Mouse (Mus musculus) embryonic fibroblast, embryonic 13.5 days (primary cell): ENCODE measurements around the gene Tdo2. TPM values are rescaled to one million over a fixed set of nuclear protein-coding genes. Genes with fewer than 3 reads are reported as not detected.

Source experiments
- H3K27ac ChIP-seq: 2 replicates; pipeline ENCODE4 v1.5.1; 2012; ENCODE audit warnings: low read length, control low read depth, inconsistent platforms; ENCODE audit not compliant: insufficient read depth
- H3K4me1 ChIP-seq: 2 replicates; pipeline ENCODE4 v1.6.1; 2011; ENCODE audit warnings: low read length; ENCODE audit not compliant: control insufficient read depth, insufficient read depth
- H3K4me3 ChIP-seq: 2 replicates; pipeline ENCODE4 v1.5.1; 2011; ENCODE audit warnings: mild to moderate bottlenecking, control low read depth, low read length; ENCODE audit not compliant: insufficient read depth
- CTCF ChIP-seq: IDR thresholded peaks from 2 replicates; pipeline ENCODE4 v1.5.1; 2011; ENCODE audit warnings: mild to moderate bottlenecking, control low read depth, low read length, moderate library complexity, borderline replicate concordance; ENCODE audit not compliant: insufficient read depth
- POLR2A ChIP-seq: IDR thresholded peaks from 2 replicates; pipeline ENCODE4 v1.6.1; 2011; ENCODE audit warnings: low read depth, mild to moderate bottlenecking, control low read depth, low read length, moderate library complexity
- polyA plus RNA-seq: library from polyadenylated mRNA; stranded (reverse); fragments of >200 nt; gene quantifications from 2 replicates; pipeline ENCODE4 v1.2.4, GENCODE M21; 2011; ENCODE audit warnings: low read depth; ENCODE audit not compliant: missing spikeins, insufficient read length

Gene Tdo2
- polyA plus RNA-seq, 1 experiment, result not detected

GRCm38 (mm10) chr3:81986103-81986502, 10.1 kb upstream of the Tdo2 start:
- H3K4me3 ChIP-seq, result no peak overlapping the region
- H3K4me1 ChIP-seq, result no peaks in the 10 kb centered on the region
- TF ChIP-seq CTCF (no peak), POLR2A (no peak)
- H3K27ac ChIP-seq, result no peak overlapping the region

GRCm38 (mm10) chr3:81985100-81985499, 9.1 kb upstream of the Tdo2 start:
- TF ChIP-seq CTCF (no peak), POLR2A (no peak)
- Histone ChIP-seq H3K4me3 (no peak overlapping the region), H3K27ac (no peak overlapping the region), H3K4me1 (no peaks in the 10 kb centered on the region)

- Histone ChIP-seq H3K4me1 (no peaks in the 10 kb centered on the region), H3K4me3 (no peak overlapping the region), H3K27ac (no peak overlapping the region)
- TF ChIP-seq CTCF (no peak), POLR2A (no peak)
Measured at GRCm38 (mm10) chr3:81983120-81983895, 7.3 kb upstream of the Tdo2 start.

- H3K27ac ChIP-seq, result no peak within 1 kb of the TSS
- no peak for TF ChIP-seq POLR2A
- TF ChIP-seq CTCF, result no peak
- no peak within 1 kb of the TSS for H3K4me3 ChIP-seq
- no peaks in the 10 kb centered on the region for H3K4me1 ChIP-seq
Measured at GRCm38 (mm10) chr3:81981990-81982389, 6.0 kb upstream of the Tdo2 start, which contains the start of gene Asic5. Gene Asic5 (plus strand): TSS chr3:81982290.

- H3K27ac ChIP-seq, result no peak overlapping the region
- TF ChIP-seq CTCF (no peak), POLR2A (no peak)
Measured at GRCm38 (mm10) chr3:81981576-81981975, 5.6 kb upstream of the Tdo2 start.

GRCm38 (mm10) chr3:81975607-81976006, 395 bp downstream of the Tdo2 start:
- Histone ChIP-seq H3K4me1 (no peaks in the 10 kb centered on the region), H3K4me3 (no peak overlapping the region), H3K27ac (no peak overlapping the region)
- TF ChIP-seq POLR2A (no peak), CTCF (no peak)

More at GRCm38 (mm10) chr3:81981576-81981975, 5.6 kb upstream of the Tdo2 start:
- Histone ChIP-seq H3K4me1 (no peaks in the 10 kb centered on the region), H3K4me3 (no peak overlapping the region)

- H3K4me1 ChIP-seq, result no peaks in the 10 kb centered on the region
- H3K27ac ChIP-seq, result no peak overlapping the region
- no peak overlapping the region for H3K4me3 ChIP-seq
- TF ChIP-seq POLR2A, result no peak
Measured at GRCm38 (mm10) chr3:81964596-81964995, 11.4 kb downstream of the Tdo2 start.

GRCm38 (mm10) chr3:81963768-81964167, 12.2 kb downstream of the Tdo2 start:
- Histone ChIP-seq H3K4me3 (no peak overlapping the region), H3K27ac (no peak overlapping the region), H3K4me1 (no peaks in the 10 kb centered on the region)
- TF ChIP-seq POLR2A, result no peak
- no peak for TF ChIP-seq CTCF

- TF ChIP-seq CTCF (no peak), POLR2A (no peak)
- no peak overlapping the region for H3K27ac ChIP-seq
Measured at GRCm38 (mm10) chr3:81961336-81961735, 14.7 kb downstream of the Tdo2 start.

GRCm38 (mm10) chr3:81957484-81957883, 18.5 kb downstream of the Tdo2 start:
- Histone ChIP-seq H3K27ac (no peak overlapping the region), H3K4me3 (no peak overlapping the region), H3K4me1 (no peaks in the 10 kb centered on the region)
- no peak for TF ChIP-seq POLR2A
- no peak for TF ChIP-seq CTCF

More at GRCm38 (mm10) chr3:81961336-81961735, 14.7 kb downstream of the Tdo2 start:
- no peaks in the 10 kb centered on the region for H3K4me1 ChIP-seq
- no peak overlapping the region for H3K4me3 ChIP-seq

- TF ChIP-seq POLR2A (no peak), CTCF (no peak)
- no peaks in the 10 kb centered on the region for H3K4me1 ChIP-seq
- H3K27ac ChIP-seq, result no peak overlapping the region
- no peak overlapping the region for H3K4me3 ChIP-seq
Measured at GRCm38 (mm10) chr3:81951785-81952184, 24.2 kb downstream of the Tdo2 start.

GRCm38 (mm10) chr3:81949048-81949447, 27.0 kb downstream of the Tdo2 start:
- Histone ChIP-seq H3K27ac (no peak overlapping the region), H3K4me1 (no peaks in the 10 kb centered on the region), H3K4me3 (no peak overlapping the region)
- TF ChIP-seq POLR2A (no peak), CTCF (no peak)
